Mouse (Mus musculus) kidney, adult 8-10 months (tissue): ENCODE data around the gene Fam89b.
A peak's percentile ranks its signal among the peaks of the same experiment; 100 is the strongest.

ENCODE experiments used
- DNase-seq, 2 experiments: peaks; one replicate each; pipeline ENCODE4 v3.0.0; 2022

Gene Fam89b

DNA sequence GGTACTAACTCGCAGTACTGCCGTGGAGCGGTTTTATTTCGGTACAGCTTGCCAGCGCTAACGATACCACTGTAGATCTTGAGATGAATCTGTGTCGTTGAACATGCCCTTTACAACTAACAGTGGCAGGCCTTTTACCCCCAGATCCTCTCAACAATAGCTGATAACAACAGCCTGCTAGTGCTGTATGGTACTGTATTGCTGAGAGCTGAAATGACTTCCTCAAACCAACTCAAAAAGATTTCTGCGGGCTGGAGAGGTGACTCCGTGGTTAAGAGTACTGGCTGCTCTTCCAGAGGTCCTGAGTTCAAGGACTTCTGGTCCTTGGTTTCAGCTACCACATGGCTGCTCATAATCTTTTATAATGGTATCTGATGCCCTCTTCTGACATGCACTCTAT, 4.9 kb upstream of the Fam89b start:
- DNase-seq = no peak

DNA sequence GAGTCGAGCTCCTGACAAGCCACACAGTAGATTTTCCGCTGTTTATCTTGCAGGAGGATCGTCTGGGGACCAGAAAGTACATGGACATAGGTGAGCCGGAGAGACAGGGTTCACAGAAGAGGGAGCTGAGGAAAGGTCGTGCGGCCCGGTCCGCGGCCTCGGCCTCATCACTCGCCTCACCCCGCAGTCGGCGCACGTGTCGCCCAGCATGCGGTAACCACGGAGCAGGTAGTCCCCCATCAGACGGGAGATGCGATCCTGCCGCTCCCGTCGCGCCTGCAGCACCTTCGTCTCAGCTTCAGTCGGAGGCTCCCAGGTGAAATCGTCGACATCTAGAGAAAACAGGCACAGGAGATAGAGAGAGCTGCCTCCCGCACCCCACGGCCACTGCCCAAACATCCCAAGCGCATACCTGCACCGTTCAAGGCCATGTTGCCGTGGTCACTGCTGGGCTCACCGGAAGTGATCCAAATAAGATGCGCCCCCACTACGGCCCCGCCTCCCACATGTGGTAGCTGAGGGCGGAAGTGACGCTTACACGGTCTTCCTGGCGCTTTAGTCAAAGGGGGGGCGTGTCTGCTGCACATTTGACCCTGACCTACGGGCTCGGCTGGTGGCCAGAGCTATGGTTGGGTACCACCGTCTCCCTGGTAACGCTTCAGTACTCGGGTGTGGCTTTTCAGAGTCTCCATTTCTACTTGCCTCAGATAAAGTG, 2.0 kb upstream of the Fam89b start:
- peak; percentile 93 to 96 for DNase-seq

DNA sequence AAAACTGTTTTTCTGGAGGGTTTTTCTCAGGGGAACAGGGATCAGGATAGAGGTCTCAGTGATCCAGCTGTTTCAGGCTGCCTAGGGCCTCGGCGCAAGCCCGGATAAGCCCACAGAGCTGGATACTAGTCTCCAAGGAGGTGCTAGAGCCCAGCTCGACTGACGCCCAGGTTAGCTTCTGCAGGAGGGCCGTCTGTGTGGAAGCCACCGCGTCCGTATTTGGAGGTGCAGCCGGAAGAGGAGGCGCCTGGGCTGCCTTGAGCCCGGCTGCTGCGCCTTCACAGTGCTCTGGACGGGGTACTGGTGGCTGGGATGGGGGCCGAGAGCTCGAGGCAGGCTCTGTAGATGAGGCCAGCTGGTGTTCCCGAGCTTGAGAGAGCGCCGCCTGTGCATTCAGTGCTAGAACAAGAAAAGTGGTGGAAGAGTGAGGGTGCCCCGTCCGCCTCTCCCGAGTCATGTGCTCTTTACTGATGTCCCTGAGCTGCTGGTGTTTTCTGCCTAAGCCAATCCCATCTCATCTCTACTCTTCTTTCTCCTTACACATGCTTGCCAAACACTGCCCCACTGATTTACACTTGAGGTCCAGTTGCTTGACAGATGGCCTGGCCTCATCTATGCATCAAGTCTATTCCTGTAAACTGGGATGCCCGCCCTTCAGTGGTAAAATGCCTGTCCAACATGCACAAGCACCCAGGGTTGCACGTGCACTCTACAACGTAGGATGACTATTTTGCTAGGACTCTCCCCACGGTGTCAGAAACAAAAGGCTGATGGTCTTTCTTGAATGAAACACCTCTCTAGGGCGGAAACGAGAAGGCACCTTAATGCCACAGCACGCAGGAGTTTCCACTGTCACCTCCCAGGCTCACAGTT, 1.1 kb upstream of the Fam89b start:
- no peak for DNase-seq

DNA sequence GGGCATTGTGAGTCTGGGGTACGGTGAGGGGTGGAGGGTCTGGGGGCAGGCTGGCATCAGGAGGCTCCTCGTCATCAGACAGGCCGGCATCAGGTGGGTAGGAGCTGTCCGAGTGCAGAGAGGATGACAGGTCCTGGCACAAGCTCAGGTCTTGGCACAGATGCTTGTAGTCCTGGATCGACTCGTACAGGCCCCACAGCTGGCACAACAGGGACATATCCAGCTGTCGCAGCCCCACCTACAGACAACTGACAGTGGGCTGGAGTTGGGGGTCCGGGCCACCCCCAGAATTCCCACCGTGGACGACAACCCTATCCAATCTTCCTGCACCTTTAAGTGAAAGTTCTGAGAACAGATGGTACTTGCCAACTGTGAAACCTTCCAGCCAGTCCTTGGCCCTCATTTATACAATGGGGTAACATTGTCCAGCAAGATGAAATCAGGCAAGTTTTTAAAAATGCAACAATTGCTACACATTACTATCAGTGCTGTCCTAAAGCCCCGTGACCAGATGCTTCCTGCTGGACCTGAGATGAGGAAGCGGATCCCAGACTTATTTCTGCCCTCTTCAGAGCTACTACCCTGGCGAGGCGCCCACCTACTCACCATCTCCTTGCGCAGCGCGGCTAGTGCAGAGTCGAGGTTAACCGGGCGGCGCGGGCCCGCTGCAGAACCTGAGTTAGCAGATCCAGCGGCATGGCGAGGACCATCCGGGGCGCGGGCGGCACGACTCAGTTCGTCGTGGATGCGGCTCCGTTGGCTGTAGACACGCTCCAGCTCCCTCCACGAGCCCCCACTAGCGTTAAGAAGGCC, 616 bp downstream of the Fam89b start:
- peak in 1 of 2 experiments; percentile 52 for DNase-seq

DNA sequence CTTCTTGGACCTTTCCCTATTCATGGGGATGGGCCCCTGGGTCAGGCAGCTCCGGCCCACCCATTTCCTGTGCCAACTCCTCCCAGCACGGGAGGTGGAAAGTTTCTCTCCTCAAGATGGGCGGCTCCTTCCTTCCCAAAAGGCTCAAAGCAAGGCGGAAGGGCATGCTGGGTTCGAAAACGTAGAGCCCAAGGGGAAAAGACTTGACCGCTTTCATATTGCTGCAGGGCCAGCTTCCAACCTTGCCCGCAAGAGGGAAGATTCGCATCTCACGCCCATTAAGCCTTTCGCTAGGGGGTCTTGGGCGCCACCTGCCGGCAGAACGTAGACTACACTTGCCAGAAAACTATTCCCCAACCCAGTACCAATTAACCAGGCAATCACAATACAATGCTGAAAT, 1.8 kb downstream of the Fam89b start:
- peak; percentile 71 to 90 for DNase-seq

DNA sequence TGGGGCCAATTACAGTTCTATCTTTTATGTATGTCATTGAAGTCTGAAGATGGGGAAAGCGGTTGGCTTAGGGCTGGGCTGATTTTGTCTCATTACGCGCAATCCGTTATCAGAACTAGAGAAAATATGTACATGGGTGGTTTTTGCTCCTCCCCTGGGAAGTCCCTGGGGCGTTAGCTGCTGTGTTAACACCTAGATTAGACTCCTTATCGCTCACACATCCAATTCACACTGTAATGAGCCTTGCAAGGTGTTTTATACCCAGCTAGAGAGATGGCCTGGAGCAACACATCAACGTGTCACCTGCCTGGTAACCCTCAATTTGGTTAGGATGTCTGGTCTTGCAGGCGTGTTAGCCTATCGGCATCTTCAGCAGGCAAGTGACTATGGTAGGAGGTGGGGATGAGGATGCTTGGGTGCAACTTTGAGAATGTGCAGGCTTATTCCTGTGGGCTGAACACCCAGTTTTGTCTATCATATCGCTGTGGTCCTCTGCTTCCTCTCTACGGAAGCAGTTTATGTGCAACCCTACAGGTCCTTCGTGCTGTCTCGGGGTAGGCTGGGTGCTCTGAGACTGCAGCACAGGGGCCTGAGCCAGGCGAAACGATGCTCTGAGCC, 2.4 kb downstream of the Fam89b start:
- no peak for DNase-seq

DNA sequence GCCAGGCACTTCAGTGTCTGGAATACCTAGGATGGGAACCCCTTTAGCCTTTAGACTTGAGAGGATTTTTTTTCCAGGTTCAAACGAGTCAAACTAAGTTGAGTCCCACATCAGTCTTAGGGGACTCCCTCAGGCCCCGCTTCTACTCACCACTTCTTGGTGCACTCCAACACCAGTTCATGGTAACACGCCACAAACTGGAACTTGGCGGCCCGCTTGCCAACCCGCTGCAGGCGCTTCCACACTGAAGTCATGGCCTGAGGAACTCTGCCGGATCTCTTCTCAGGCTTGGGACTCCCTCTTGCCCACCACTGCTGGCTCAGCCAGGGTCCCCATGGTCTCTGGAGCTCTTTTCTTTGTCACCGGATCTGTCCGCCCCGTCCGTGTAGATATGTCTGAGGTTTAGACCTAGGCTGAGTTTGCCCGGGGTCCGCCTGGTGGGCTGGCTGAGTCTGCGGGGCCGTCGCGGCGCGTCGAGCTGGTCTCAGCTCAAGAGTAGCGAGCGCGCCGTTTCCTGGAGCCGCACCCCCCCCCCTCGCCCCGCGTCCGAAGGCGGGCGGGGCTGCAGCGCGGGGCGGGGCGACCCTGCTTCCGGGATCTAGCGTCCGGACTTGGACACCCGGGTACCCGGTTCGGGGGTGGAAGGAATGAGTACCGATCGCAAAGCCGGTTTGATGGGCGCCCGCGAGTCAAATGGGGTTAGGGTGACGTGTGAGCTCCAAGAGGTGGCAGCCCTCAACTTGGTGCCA, 3.5 kb downstream of the Fam89b start, which contains the start of gene Ehbp1l1:
Ehbp1l1 (minus strand) TSS at position 551 of the 749 bp plus-strand sequence.
- DNase-seq = peak in 1 of 2 experiments; percentile 55

DNA sequence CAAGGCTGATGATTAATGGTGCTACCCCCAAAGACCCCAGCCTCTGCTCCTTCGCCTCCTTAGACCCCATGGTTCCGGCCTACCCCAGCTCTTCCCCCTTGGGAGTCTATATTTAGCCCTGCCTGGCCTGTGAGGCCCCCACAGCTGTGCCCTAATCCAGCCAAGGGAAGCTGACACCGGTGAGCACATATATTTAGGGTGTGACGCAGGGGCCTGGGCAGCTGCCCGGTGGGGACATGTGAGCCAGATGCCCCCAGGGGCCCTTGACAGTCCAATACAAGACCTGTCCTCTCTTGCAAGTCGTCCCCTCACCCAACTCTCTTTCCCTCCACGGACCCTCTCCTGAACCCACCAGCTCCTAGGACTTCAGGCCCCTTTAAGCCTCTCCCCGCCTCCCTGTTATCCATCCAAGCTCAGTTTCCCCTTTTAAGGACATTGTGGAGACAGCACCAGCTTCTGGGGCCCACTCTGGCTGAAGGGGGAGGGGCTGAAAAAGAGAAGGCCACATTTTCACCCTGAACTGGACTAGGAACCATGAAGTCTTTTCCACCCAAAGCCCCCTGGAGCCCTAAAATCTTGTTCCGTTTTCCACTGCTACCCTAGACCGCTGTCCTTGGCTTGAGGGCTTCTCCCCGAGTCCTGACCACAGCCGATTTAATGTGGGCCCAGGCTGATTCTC, 4.3 kb downstream of the Fam89b start:
- peak in 1 of 2 experiments; percentile 35 for DNase-seq

DNA sequence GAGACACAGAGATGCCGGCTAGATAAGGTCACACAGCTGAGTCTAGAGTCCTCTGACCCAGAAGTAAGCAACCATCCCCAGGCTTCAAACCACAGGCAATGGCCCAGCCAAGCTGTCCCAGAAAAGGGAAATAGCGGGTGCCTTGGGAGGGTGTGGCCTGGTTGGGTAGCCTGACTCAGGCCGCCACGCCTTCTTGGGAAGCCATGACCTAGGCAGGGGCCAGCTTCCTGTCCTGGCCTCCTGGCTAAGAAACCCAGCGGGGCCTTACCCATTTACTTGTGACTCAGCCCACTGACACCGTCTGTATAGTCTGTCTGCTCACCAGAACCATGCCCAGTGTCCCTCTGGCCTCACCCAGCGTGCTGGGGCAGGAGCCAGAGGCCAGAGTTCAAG, 4.9 kb downstream of the Fam89b start:
- peak; percentile 69 to 77 for DNase-seq

DNA sequence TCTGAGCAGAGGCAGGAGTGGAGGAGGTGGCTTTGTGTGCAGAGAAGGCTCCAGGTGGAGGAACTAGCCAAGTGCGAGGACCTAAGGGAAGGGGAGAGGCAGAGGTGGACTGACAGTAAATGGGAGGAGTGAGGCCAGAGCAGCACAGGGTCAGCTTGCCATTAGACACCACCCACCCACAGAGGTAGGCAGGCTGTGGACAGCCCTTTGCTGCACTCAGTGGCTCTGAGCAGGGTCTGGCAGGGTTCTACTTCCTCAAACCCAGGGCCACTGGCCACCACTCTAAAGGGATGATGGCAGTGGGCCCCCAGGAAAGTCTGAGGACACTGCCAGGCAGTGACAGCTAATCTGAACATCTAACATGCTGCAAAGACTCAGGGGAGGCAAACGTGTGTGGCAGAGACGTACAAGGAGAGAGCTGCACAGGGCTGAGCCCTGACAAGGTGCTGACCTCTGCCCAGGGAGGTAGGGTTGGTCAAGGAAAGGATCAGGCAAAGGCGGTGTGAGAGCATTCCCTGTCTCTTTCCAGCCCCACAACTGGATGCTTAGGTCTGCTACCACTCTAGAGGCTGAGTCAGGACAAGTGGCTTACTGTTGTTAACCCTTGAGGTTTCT, 5.4 kb downstream of the Fam89b start:
- no peak for DNase-seq

DNA sequence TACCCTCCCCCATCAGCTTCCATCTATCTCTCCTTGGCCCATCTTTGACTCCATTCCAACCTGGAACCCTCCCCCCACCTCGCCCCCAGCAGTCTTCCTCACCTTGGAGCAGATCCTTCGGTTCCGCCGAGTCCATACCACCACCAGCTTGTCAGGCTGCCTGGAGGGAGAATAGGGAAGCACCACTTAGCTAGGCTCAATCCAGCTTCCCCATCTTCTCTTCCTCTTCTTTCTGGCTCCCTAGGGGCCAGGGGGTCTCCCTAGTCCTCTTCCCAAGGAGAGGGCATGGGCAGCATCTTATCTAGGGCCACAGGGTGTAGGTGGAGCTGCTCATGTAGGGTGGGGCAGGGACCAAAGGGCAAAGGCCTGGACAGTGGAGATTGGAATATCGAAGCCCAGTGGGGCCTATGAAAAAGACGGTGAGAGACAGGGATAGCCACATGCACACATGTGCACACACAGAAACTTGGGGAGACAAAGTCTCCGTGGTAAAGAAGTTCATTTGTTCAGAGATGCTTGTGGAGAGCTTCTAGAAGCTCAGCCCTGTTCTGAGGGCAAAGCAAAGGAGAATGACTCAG, 6.5 kb downstream of the Fam89b start:
- no peak for DNase-seq

DNA sequence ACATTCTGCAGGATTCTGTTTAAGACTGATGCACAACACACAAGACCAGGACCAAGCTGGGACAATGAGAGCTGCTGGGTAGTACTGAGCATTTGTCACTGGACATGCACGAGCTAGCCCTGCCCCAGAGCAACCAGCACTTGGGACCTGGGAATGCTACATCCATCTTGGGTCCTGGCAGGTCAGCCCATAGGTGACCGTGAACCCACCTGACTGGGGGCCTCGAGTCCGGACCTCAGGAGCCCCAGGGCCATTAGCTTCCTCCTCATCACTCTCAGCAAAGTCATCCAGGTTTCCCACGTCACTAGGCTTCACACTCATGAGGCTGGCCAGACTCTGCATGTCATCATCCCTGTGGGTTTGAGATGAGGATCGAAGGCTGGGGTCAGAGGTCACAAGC, 8.2 kb downstream of the Fam89b start:
- no peak for DNase-seq

DNA sequence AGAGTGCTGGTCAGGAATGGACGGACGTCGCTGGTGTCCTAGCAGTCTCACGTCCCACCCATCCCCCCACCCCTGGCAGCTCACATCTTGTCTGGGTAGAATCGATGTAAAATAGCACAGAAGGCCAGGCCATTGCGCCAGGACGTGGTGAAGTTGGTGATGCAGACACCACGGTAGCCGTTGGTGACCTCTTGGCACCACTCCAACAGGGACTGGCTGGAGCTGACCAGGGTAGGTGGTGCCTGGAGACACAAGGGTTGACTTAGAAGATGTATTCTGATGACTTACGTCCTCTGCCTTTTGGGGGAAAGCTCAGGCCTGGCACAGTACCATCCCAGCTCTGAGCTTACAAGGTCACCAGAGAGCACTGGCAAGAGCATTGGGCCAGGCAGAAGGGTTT, 12.5 kb downstream of the Fam89b start:
- DNase-seq = no peak

DNA sequence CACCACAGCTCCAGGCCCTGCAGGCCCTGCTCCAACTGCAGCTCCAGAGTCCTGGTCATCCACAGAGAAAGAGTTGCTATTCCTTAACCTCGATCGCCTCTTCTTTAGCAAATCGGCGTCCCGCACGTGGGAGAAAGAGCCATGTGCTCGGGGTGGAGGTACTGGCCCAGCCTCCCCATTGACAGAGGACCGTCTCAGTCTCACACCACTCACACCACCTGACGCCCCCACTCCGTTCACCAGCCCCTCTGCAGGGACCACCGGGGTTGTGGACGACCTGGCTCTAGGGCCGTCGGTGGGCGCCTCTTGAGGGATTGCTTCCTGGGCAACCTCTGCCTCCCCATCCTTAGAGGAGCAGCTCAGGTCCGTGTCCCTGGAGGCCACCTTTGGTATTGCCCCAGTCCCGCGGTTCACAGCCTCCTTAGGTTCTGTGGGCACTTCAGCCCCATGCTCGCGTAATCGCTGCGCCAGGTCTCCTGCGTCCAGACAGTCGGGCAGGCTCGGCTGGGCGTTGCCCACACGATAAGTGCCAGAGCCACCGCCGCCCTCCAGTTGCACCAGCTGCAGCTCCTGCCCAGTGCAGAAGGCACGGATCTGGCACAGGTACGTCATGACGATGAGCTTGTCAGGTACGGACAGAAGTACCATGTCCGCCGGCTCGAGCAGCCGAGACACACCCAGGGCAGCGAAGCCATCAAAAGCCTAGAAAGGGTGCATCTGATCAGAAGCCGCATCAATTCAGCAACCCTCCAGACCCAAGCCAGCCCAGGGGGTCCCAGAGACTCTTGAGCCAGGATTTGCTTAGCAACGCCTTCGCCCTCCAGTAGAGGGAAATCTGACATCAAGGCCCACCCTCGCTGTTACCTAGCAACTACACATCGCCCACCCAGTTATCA, 13.4 kb downstream of the Fam89b start:
- DNase-seq = peak in 1 of 2 experiments; percentile 39

DNA sequence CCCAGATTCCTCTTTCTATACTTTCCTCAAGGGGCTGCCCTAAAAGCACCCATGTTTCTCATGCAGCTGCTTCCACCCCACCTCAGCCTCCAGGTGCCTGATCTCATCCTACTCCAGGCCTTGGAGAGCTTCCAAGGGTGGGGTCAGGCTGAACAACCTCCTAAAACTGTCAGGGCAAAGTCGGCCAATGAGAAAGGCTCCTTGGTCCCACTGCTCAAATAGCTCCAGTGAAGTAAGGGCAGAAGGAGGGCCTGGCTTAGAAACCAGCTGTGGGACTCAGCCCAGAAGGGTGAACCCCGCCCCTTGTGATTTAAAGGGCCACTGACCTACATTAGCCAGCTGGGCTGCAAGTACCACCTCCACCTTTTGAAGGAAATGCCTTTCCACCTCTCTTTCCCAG, 15.7 kb downstream of the Fam89b start:
- DNase-seq = peak; percentile 66 to 80

DNA sequence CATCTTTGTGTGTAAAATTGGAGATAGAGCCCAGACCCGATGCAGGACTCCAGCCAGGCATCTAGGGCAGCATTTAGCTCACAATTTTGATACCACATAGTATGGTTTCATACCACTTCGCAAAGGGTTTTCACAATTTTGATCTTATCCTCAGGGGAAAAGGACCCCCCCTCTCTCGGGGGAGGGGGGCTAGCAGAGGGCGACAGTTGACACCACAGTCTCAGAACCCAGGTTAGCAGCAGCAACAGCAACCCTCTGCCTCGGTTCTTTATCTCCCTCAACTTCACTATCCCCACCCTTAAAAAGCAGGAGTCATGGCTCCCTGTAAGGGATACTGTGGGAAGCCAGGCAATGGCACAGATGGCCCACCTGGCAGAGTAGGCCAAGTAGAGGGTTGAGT, 16.2 kb downstream of the Fam89b start:
- no peak for DNase-seq

DNA sequence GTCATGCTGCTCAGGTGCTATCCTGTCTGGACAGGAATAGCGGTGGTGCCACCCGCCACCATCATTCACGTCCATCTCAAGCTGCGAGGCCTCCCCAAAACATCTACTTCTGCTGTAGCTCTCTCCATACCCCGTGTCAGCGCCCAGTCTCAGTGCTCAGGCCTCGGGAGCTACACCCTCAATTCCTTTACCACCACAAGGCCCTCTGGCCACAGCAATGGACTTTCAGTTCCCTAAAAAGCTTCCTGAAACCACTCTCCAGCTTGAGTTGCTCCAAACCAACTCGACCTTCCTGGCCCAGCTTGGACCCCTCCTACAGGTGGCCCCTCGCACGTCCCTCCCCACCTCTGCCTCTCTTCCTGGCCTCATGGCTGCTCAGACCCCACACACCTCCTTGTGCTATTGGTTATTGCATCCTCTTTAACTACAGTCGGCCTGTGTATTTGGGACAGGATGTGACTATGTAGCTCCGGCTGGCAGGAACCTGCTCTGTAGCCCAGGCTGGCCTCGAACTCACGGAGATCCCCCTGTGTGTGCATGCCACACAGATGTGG, 17.5 kb downstream of the Fam89b start:
- DNase-seq = no peak

DNA sequence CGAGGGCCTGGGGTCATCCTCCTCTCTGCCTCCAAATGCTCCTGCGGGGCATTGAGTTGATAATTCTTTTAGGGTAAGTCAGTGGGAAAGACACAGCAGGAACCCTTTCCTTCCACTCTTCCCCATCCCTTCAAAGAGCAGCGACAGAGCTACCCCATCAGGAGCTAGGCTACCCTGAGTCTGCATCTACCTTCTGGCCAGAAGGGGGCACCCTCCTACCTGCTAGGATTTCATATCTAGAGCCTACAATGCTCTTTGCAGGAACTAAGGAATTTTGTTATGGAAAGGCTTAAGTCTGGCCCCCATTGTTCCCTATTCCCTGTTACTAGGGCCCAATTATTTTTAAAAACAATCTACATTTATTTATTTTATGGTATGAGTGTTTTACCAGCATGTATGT, 18.2 kb downstream of the Fam89b start:
- DNase-seq = peak; percentile 72 to 88

DNA sequence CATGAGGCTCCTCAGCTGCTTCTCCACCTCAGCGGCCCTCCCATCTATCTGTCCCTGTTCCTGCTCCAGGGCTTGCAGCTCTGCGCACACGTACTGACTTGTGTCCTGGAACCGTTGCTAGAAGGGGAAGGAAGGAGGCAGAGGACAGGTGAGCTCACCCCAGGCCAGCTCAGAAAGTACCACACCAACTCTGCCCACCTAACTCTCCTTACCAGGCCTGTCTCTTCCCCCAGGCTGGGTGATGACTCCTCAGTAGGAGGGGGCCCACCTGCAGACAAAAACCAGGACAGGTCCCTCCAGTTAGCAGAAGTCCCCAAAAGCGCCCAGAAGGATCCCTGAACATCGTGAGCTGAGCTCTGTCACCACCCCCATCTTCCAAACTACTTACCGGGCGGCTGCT, 18.9 kb downstream of the Fam89b start:
- DNase-seq = no peak
